Mouse (Mus musculus): ENCODE measurements around the gene Olfr1366. TPM values are rescaled to one million over a fixed set of nuclear protein-coding genes. Genes with fewer than 3 reads are reported as not detected.

Olfr1366 gene
- 0.05 and 0.08 TPM in 2 replicates for polyA plus RNA-seq (2014; fragmentation: Nextera tagmentation; extraction: Ambion mirVana)

- H3K36me3 ChIP-seq (ENCODE audit: control insufficient read depth, insufficient read depth, low read length): no peaks in the 10 kb centered on the region
- no peak within 1 kb of the TSS for H3K9ac ChIP-seq (ENCODE audit: low read depth, low read length)
- no peaks in the 10 kb centered on the region for H3K9me3 ChIP-seq (ENCODE audit: control insufficient read depth, low read length)
- 52% methylated on average over 1 of the region's 1 CpGs for WGBS
- no peak within 1 kb of the TSS for H3K27ac ChIP-seq (ENCODE audit: low read depth, low read length)
- H3K4me1 ChIP-seq (replicated peaks; ENCODE audit: control insufficient read depth, insufficient read depth, low read length): no peaks in the 10 kb centered on the region
- ATAC-seq (replicated peaks; ENCODE audit: low FRiP score): no peak
- no peak within 1 kb of the TSS for H3K4me3 ChIP-seq (ENCODE audit: low read depth, low read length)
- no peaks in the 10 kb centered on the region for H3K27me3 ChIP-seq (replicated peaks; ENCODE audit: control insufficient read depth, insufficient read depth, low read length)
- no peak within 1 kb of the TSS for H3K4me2 ChIP-seq
- DNase-seq (ENCODE audit: low spot score): no peak
These were observed at the start of gene Olfr1366 for GRCm38 (mm10) chr13:21542708-21543107. TSS of gene Olfr1366 (minus strand) at chr13:21542808.

- H3K4me1 ChIP-seq (replicated peaks; ENCODE audit: control insufficient read depth, insufficient read depth, low read length): no peaks in the 10 kb centered on the region
- no peaks in the 10 kb centered on the region for H3K36me3 ChIP-seq (ENCODE audit: control insufficient read depth, insufficient read depth, low read length)
- no peak overlapping the region for H3K27ac ChIP-seq (ENCODE audit: low read depth, low read length)
- H3K4me2 ChIP-seq: no peak overlapping the region
- H3K9me3 ChIP-seq (ENCODE audit: control insufficient read depth, low read length): no peaks in the 10 kb centered on the region
- no peaks in the 10 kb centered on the region for H3K27me3 ChIP-seq (replicated peaks; ENCODE audit: control insufficient read depth, insufficient read depth, low read length)
- no peak for ATAC-seq (replicated peaks; ENCODE audit: low FRiP score)
- H3K4me3 ChIP-seq (ENCODE audit: low read depth, low read length): no peak overlapping the region
- H3K9ac ChIP-seq (ENCODE audit: low read depth, low read length): no peak overlapping the region
- DNase-seq (ENCODE audit: low spot score): no peak
- 58% methylated on average over 2 of the region's 2 CpGs for WGBS
These were observed 49.0 kb upstream of the Olfr1366 start for GRCm38 (mm10) chr13:21591618-21592017.

GRCm38 (mm10) chr13:21581659-21582058, 39.1 kb upstream of the Olfr1366 start, which contains the start of gene Olfr1364:
TSS of gene Olfr1364 (minus strand) at chr13:21581759.
- Histone ChIP-seq H3K36me3 (ENCODE audit: control insufficient read depth, insufficient read depth, low read length) (no peaks in the 10 kb centered on the region), H3K9ac (ENCODE audit: low read depth, low read length) (no peak within 1 kb of the TSS), H3K4me2 (no peak within 1 kb of the TSS), H3K4me1 (replicated peaks; ENCODE audit: control insufficient read depth, insufficient read depth, low read length) (no peaks in the 10 kb centered on the region), H3K27ac (ENCODE audit: low read depth, low read length) (no peak within 1 kb of the TSS), H3K27me3 (replicated peaks; ENCODE audit: control insufficient read depth, insufficient read depth, low read length) (no peaks in the 10 kb centered on the region), H3K4me3 (ENCODE audit: low read depth, low read length) (no peak within 1 kb of the TSS), H3K9me3 (ENCODE audit: control insufficient read depth, low read length) (no peaks in the 10 kb centered on the region)
- ATAC-seq (replicated peaks; ENCODE audit: low FRiP score) (no peak), DNase-seq (ENCODE audit: low spot score) (no peak)
- WGBS: 83% methylated on average over 2 of the region's 2 CpGs

- 58% methylated on average over 1 of the region's 1 CpGs for WGBS
- Histone ChIP-seq H3K27me3 (replicated peaks; ENCODE audit: control insufficient read depth, insufficient read depth, low read length) (no peaks in the 10 kb centered on the region), H3K9me3 (ENCODE audit: control insufficient read depth, low read length) (no peaks in the 10 kb centered on the region), H3K36me3 (ENCODE audit: control insufficient read depth, insufficient read depth, low read length) (no peaks in the 10 kb centered on the region), H3K9ac (ENCODE audit: low read depth, low read length) (no peak within 1 kb of the TSS), H3K4me2 (no peak within 1 kb of the TSS), H3K4me1 (replicated peaks; ENCODE audit: control insufficient read depth, insufficient read depth, low read length) (no peaks in the 10 kb centered on the region), H3K4me3 (ENCODE audit: low read depth, low read length) (no peak within 1 kb of the TSS), H3K27ac (ENCODE audit: low read depth, low read length) (no peak within 1 kb of the TSS)
- no peak for ATAC-seq (replicated peaks; ENCODE audit: low FRiP score)
- DNase-seq (ENCODE audit: low spot score): no peak
These were observed 17.2 kb upstream of the Olfr1366 start, which contains the start of gene Olfr1535 for GRCm38 (mm10) chr13:21559793-21560192. TSS of gene Olfr1535 (minus strand) at chr13:21559893.

GRCm38 (mm10) chr13:21550416-21551110, 8.0 kb upstream of the Olfr1366 start:
- Histone ChIP-seq H3K4me2 (no peak overlapping the region), H3K9ac (ENCODE audit: low read depth, low read length) (no peak overlapping the region), H3K4me3 (ENCODE audit: low read depth, low read length) (no peak overlapping the region), H3K36me3 (ENCODE audit: control insufficient read depth, insufficient read depth, low read length) (no peaks in the 10 kb centered on the region), H3K4me1 (replicated peaks; ENCODE audit: control insufficient read depth, insufficient read depth, low read length) (no peaks in the 10 kb centered on the region), H3K27ac (ENCODE audit: low read depth, low read length) (no peak overlapping the region), H3K27me3 (replicated peaks; ENCODE audit: control insufficient read depth, insufficient read depth, low read length) (no peaks in the 10 kb centered on the region), H3K9me3 (ENCODE audit: control insufficient read depth, low read length) (no peaks in the 10 kb centered on the region)
- WGBS: 56% methylated on average over 3 of the region's 3 CpGs
- DNase-seq (ENCODE audit: low spot score): no peak
- ATAC-seq (replicated peaks; ENCODE audit: low FRiP score): no peak

- Histone ChIP-seq H3K9ac (ENCODE audit: low read depth, low read length) (no peak overlapping the region), H3K9me3 (ENCODE audit: control insufficient read depth, low read length) (no peaks in the 10 kb centered on the region), H3K4me2 (no peak overlapping the region), H3K4me3 (ENCODE audit: low read depth, low read length) (no peak overlapping the region), H3K36me3 (ENCODE audit: control insufficient read depth, insufficient read depth, low read length) (no peaks in the 10 kb centered on the region), H3K27me3 (replicated peaks; ENCODE audit: control insufficient read depth, insufficient read depth, low read length) (no peaks in the 10 kb centered on the region), H3K27ac (ENCODE audit: low read depth, low read length) (no peak overlapping the region), H3K4me1 (replicated peaks; ENCODE audit: control insufficient read depth, insufficient read depth, low read length) (no peaks in the 10 kb centered on the region)
- WGBS: 76% methylated on average over 3 of the region's 3 CpGs
- ATAC-seq (replicated peaks; ENCODE audit: low FRiP score) (no peak), DNase-seq (ENCODE audit: low spot score) (no peak)
These were observed 6.9 kb upstream of the Olfr1366 start for GRCm38 (mm10) chr13:21549487-21549886.

GRCm38 (mm10) chr13:21530781-21531201, 11.8 kb downstream of the Olfr1366 start, which contains the start of gene Zkscan8:
TSS of gene Zkscan8 (minus strand) at chr13:21531120.
- Histone ChIP-seq H3K27me3 (replicated peaks; ENCODE audit: control insufficient read depth, insufficient read depth, low read length) (no peaks in the 10 kb centered on the region; the same call in 1 of the 2 replicates), H3K9me3 (ENCODE audit: control insufficient read depth, low read length) (no peaks in the 10 kb centered on the region), H3K9ac (ENCODE audit: low read depth, low read length) (peak within 1 kb of the TSS; percentile 99), H3K27ac (ENCODE audit: low read depth, low read length) (peak within 1 kb of the TSS; percentile 87), H3K4me1 (replicated peaks; ENCODE audit: control insufficient read depth, insufficient read depth, low read length) (0 out of 2 replicates have a peak, but pooled peaks cover 3% of the 10 kb centered on the region), H3K36me3 (ENCODE audit: control insufficient read depth, insufficient read depth, low read length) (0 out of 2 replicates have a peak, but pooled peaks cover 5% of the 10 kb centered on the region), H3K4me3 (ENCODE audit: low read depth, low read length) (peak within 1 kb of the TSS; percentile 91), H3K4me2 (peak within 1 kb of the TSS; percentile 71)
- DNase-seq (ENCODE audit: low spot score): peak; percentile 91
- WGBS: under 1% methylated on average over 39 of the region's 39 CpGs
- ATAC-seq (replicated peaks; ENCODE audit: low FRiP score): peak; percentile 99

GRCm38 (mm10) chr13:21530136-21530535, 12.5 kb downstream of the Olfr1366 start:
- H3K27ac ChIP-seq (ENCODE audit: low read depth, low read length): no peak overlapping the region
- no peak for ATAC-seq (replicated peaks; ENCODE audit: low FRiP score)
- peak overlapping the region; percentile 28; the same call in 1 of the 2 replicates for H3K9ac ChIP-seq (ENCODE audit: low read depth, low read length)
- H3K27me3 ChIP-seq (replicated peaks; ENCODE audit: control insufficient read depth, insufficient read depth, low read length): no peaks in the 10 kb centered on the region; the same call in 1 of the 2 replicates
- peak overlapping the region; percentile 91 for H3K4me3 ChIP-seq (ENCODE audit: low read depth, low read length)
- peak overlapping the region; percentile 67 for H3K4me2 ChIP-seq
- 0 out of 2 replicates have a peak, but pooled peaks cover 3% of the 10 kb centered on the region for H3K4me1 ChIP-seq (replicated peaks; ENCODE audit: control insufficient read depth, insufficient read depth, low read length)
- WGBS: 44% methylated on average over 7 of the region's 7 CpGs
- no peak for DNase-seq (ENCODE audit: low spot score)
- H3K9me3 ChIP-seq (ENCODE audit: control insufficient read depth, low read length): no peaks in the 10 kb centered on the region
- H3K36me3 ChIP-seq (ENCODE audit: control insufficient read depth, insufficient read depth, low read length): 0 out of 2 replicates have a peak, but pooled peaks cover 5% of the 10 kb centered on the region
